Mouse (Mus musculus) G1E (cell line): Measurements from ENCODE around the gene Golm1. TPM values are rescaled to one million over a fixed set of nuclear protein-coding genes. Genes with fewer than 3 reads are reported as not detected.

ENCODE experiments used
- ATAC-seq: 2 replicates; pipeline ENCODE4 v1.8.0; 2016; ENCODE audit warnings: mild to moderate bottlenecking; ENCODE audit not compliant: insufficient number of reproducible peaks, poor library complexity, low FRiP score, severe bottlenecking; ENCODE audit errors: extremely low read depth
- DNase-seq: peaks from one replicate; pipeline ENCODE4 v3.0.0; 2012; ENCODE audit warnings: low spot score
- H3K27me3 ChIP-seq: 2 replicates; pipeline ENCODE4 v1.6.1; 2012; ENCODE audit warnings: mild to moderate bottlenecking, low read length, inconsistent platforms; ENCODE audit not compliant: insufficient read depth
- H3K36me3 ChIP-seq: replicated peaks from 2 replicates; pipeline ENCODE3; 2012; ENCODE audit warnings: mild to moderate bottlenecking, inconsistent platforms
- H3K4me1 ChIP-seq: 2 replicates; pipeline ENCODE4 v1.6.1; 2012; ENCODE audit warnings: low read depth, low read length, inconsistent platforms, mixed read lengths; ENCODE audit not compliant: insufficient read depth
- H3K4me3 ChIP-seq: 2 replicates; pipeline ENCODE4 v1.5.1; 2012; ENCODE audit warnings: low read depth, mild to moderate bottlenecking, inconsistent platforms, low read length, moderate library complexity, mixed read lengths
- H3K9me3 ChIP-seq: replicated peaks from 2 replicates; pipeline ENCODE4 v1.6.1; 2012; ENCODE audit warnings: inconsistent platforms
- CTCF ChIP-seq: IDR thresholded peaks from 2 replicates; pipeline ENCODE4 v1.5.1; 2012; ENCODE audit warnings: low read depth, low read length, inconsistent platforms, mixed read lengths
- GATA1 ChIP-seq: IDR thresholded peaks from 2 replicates; pipeline ENCODE4 v1.6.1; 2012; ENCODE audit warnings: borderline replicate concordance, low read length, inconsistent platforms, mixed read lengths
- GATA2 ChIP-seq: IDR thresholded peaks from 2 replicates; pipeline ENCODE4 v1.6.1; 2012; ENCODE audit warnings: low read depth, low read length, inconsistent platforms, borderline replicate concordance
- POLR2AphosphoS5 ChIP-seq: IDR thresholded peaks from 2 replicates; pipeline ENCODE4 v1.6.1; 2012; ENCODE audit warnings: low read depth, low read length, inconsistent platforms; ENCODE audit not compliant: insufficient replicate concordance
- TAL1 ChIP-seq: conservative IDR thresholded peaks from 2 replicates; pipeline ENCODE4 v1.6.1; 2012; ENCODE audit warnings: low read depth, low read length, inconsistent platforms, mixed read lengths
- polyA plus RNA-seq: library from polyadenylated mRNA; stranded (reverse); fragments of >175 nt; gene quantifications from 2 replicates; pipeline ENCODE4 v1.2.3, GENCODE M21; 2012
- total RNA-seq, 2 experiments: library from RNA; stranded (forward) in 1 of 2; stranded (reverse) in 1 of 2; fragments of 200-1000 nt in 1 of 2; fragments of >200 nt in 1 of 2; fragmentation: Nextera tagmentation in 1 of 2; gene quantifications; 2 replicates each; pipeline ENCODE4 v1.2.3; 2014 to 2017

The Golm1 gene
- total and polyA plus RNA-seq, 3 experiments, result 32.8 to 146 (median 139) TPM

GRCm38 (mm10) chr13:59671521-59671920 is 4.1 kb downstream of the Golm1 start:
- ATAC-seq (no peak), DNase-seq (no peak)
- Histone ChIP-seq H3K4me3 (no peak overlapping the region; the same call in 1 of the 2 replicates), H3K36me3 (peaks cover 61% of the 10 kb centered on the region), H3K4me1 (peaks cover 74% of the 10 kb centered on the region), H3K27me3 (no peaks in the 10 kb centered on the region), H3K9me3 (0 out of 2 replicates have a peak, but pooled peaks cover 3% of the 10 kb centered on the region)
- no peak for TF ChIP-seq POLR2AphosphoS5
- no peak for TF ChIP-seq GATA2

- no peak for TF ChIP-seq POLR2AphosphoS5
- TF ChIP-seq GATA2, result no peak
- TF ChIP-seq TAL1, result no peak
- no peak for TF ChIP-seq CTCF
- TF ChIP-seq GATA1, result no peak
- Histone ChIP-seq H3K27me3 (no peaks in the 10 kb centered on the region), H3K9me3 (no peaks in the 10 kb centered on the region), H3K4me3 (peak overlapping the region; percentile 22; the same call in 1 of the 2 replicates), H3K36me3 (peaks cover 77% of the 10 kb centered on the region), H3K4me1 (peaks cover 82% of the 10 kb centered on the region)
- DNase-seq, result no peak
- ATAC-seq, result no peak
These were observed 5.7 kb downstream of the Golm1 start for GRCm38 (mm10) chr13:59669946-59670345.

GRCm38 (mm10) chr13:59668501-59669093 is 7.0 kb downstream of the Golm1 start:
- TF ChIP-seq GATA2 (no peak), TAL1 (no peak), CTCF (no peak), POLR2AphosphoS5 (no peak), GATA1 (no peak)
- H3K9me3 ChIP-seq, result no peaks in the 10 kb centered on the region
- H3K36me3 ChIP-seq, result peaks cover 87% of the 10 kb centered on the region
- no peaks in the 10 kb centered on the region for H3K27me3 ChIP-seq
- H3K4me3 ChIP-seq, result peak overlapping the region; percentile 63; the same call in 1 of the 2 replicates
- peaks cover 89% of the 10 kb centered on the region for H3K4me1 ChIP-seq
- ATAC-seq, result peak; percentile 76
- DNase-seq, result peak; percentile 68

- ATAC-seq (no peak), DNase-seq (no peak)
- TF ChIP-seq GATA1 (no peak), POLR2AphosphoS5 (no peak), GATA2 (no peak), TAL1 (no peak), CTCF (no peak)
- H3K4me1 ChIP-seq, result peaks cover 83% of the 10 kb centered on the region
- H3K27me3 ChIP-seq, result no peaks in the 10 kb centered on the region
- H3K4me3 ChIP-seq, result no peak overlapping the region
- H3K9me3 ChIP-seq, result no peaks in the 10 kb centered on the region
- peaks cover 90% of the 10 kb centered on the region for H3K36me3 ChIP-seq
These were observed 7.8 kb downstream of the Golm1 start for GRCm38 (mm10) chr13:59667763-59668162.

GRCm38 (mm10) chr13:59663939-59664712 is 11.5 kb downstream of the Golm1 start:
- Histone ChIP-seq H3K4me3 (no peak overlapping the region), H3K9me3 (no peaks in the 10 kb centered on the region), H3K36me3 (peaks cover 95% of the 10 kb centered on the region), H3K4me1 (peaks cover 84% of the 10 kb centered on the region), H3K27me3 (no peaks in the 10 kb centered on the region)
- ATAC-seq (no peak), DNase-seq (no peak)
- no peak for TF ChIP-seq TAL1
- no peak for TF ChIP-seq POLR2AphosphoS5
- TF ChIP-seq GATA2, result no peak

GRCm38 (mm10) chr13:59661966-59662365 is 13.6 kb downstream of the Golm1 start:
- ATAC-seq (no peak), DNase-seq (no peak)
- no peak for TF ChIP-seq GATA1
- TF ChIP-seq POLR2AphosphoS5, result no peak
- TF ChIP-seq GATA2, result no peak
- TF ChIP-seq CTCF, result no peak
- no peak for TF ChIP-seq TAL1
- H3K9me3 ChIP-seq, result no peaks in the 10 kb centered on the region
- H3K4me1 ChIP-seq, result peaks cover 82% of the 10 kb centered on the region
- H3K4me3 ChIP-seq, result no peak overlapping the region
- H3K27me3 ChIP-seq, result no peaks in the 10 kb centered on the region
- peaks cover 100% of the 10 kb centered on the region for H3K36me3 ChIP-seq
